Mouse (Mus musculus) frontal cortex, postnatal 25 days (tissue): ENCODE measurements around the gene Tmem208.
A peak's percentile ranks its signal among the peaks of the same experiment; 100 is the strongest.

Experiments used
- DNase-seq, 2 experiments: peaks; one replicate each; pipeline ENCODE4 v3.0.0; 2022; ENCODE audit warnings: low spot score in 2 of 2

The Tmem208 gene

DNA sequence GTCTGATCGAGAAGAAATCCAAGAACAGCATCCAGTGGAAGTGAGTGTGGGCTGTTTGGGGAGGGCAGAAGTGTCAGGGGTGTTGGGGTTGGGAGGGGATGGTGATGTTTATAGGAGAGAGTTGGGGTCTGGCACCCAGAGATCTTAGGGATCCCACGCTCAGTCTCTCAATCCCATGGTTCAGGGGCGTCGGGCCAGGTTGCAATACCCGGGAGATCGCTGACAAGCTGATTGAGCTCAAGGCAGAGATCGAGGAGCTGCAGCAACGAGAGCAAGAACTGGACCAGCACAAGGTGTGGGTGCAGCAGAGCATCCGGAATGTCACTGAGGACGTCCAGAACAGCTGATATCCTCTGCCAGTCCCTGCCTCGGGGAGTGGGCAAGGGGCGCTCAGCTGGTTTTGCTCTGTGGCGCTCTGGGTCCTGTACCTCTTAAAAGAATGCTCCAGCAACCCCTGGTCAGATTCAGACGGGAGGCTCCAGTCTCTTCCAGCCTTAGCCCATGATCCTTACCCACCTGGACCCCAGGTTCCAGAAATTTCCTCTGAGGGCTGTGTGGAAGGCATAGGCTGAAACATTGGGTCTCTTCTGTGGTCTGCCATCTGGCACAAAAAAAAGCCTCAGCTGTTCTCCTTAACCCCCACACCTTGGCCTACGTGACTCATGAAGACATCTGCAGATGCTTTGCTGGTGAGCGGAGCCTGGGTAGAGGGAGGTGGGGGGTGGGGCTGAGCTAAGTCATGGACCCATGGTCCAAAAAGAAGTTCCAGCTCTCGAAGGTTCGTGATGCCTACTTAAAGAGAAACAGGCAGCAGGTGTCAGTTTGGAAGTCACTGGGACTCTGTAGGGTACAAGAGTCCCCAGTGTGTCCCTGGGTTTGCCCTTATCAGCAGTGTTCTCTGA lies 27.6 kb upstream of the Tmem208 start:
- no peak for DNase-seq

DNA sequence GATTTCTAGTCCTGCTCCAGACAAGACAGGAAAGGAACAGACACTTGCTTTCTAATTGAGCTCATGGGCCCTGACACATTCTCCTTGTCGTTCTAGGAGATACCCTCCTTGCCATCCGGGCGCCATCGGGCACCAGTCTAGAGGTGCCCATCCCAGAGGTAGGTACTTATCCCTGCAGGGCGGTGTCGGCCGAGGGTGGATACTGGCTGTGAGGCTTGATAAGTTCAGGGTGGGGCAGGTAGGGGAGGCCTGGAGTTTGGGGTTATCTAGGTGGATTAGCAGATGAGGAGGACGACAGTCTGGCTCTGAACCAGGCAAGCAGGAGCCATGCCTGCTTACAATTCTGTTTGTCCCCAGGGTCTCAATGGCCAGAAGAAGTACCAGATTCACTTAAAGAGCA lies 26.2 kb upstream of the Tmem208 start:
- DNase-seq: no peak

DNA sequence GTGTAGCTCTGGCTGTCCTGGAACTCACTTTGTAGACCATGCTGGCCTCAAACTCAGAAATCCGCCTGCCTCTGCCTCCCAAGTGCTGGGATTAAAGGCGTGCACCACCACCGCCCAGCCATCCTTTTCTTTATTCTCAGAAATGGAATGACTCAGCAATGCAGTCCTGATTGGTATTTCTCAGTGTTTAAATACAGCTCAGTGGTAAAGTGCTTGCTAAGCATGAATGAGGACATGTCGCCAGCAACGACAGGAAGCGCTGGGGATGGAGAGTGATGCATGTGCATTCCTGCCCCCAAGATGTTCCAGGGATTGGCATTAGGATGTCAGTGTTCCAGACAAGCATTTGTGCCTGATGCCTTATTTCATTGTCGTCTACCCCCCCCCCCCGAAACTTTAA lies 22.8 kb upstream of the Tmem208 start:
- DNase-seq: no peak

DNA sequence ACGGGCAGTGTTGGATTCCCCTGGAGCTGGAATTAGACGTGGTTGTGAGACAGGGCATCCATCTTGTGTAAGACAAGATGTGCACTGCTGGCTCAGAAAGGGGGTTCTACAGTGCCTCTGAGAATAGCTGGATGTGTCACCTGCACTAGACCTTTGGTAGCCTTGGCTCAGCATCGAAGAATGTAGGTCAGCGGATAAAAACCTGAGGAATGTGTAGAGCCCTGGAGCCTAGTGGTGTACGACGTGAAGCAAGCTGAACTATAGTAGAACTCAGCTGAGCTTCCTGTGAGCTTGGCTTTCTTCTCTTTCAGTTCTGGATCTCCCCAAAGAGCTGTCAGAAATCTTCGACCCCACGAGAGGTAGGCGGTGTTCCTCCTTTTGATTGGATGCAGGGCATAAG lies 22.3 kb upstream of the Tmem208 start:
- DNase-seq: no peak

DNA sequence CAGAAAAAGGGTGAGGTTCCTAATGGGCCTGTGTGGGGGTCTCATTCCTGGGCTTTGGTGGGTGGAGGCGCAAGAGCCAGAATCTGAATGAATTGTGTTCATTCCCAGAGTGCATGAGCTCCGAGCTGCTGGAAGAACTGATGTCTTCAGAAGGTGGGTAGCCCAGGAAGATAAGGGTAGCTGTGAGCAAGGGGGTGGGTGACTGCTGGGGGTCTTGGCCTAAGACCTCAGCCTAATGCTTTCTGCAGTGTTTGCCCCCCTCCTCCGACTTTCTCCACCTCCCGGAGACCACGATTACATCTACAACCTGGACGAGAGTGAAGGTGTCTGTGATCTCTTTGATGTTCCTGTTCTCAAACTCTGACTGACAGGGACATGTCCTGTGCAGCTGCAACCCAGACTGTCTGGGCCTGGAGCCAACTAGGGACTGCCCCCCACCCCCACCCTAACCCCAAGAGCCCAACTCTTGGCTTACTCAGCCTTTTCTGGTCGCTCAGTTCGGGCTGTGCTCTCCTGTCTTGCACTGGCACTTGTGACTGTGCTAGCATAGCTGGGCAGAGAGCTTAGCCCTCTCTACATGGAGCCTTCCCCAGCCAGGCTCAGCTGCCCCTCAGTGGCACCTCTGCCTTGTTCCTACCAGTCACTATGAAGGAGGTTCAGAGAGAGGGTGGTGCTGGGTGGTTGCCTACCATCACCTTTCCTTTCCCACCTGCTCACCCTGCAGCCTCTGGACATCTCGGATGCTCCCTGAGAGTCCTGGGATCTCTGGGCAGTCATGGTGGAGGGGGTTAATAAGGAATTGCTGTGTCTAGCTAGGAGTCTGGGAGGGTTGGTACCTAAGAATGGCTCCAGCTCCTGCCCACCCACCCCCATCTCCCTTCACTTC lies 21.6 kb upstream of the Tmem208 start:
- DNase-seq: no peak

DNA sequence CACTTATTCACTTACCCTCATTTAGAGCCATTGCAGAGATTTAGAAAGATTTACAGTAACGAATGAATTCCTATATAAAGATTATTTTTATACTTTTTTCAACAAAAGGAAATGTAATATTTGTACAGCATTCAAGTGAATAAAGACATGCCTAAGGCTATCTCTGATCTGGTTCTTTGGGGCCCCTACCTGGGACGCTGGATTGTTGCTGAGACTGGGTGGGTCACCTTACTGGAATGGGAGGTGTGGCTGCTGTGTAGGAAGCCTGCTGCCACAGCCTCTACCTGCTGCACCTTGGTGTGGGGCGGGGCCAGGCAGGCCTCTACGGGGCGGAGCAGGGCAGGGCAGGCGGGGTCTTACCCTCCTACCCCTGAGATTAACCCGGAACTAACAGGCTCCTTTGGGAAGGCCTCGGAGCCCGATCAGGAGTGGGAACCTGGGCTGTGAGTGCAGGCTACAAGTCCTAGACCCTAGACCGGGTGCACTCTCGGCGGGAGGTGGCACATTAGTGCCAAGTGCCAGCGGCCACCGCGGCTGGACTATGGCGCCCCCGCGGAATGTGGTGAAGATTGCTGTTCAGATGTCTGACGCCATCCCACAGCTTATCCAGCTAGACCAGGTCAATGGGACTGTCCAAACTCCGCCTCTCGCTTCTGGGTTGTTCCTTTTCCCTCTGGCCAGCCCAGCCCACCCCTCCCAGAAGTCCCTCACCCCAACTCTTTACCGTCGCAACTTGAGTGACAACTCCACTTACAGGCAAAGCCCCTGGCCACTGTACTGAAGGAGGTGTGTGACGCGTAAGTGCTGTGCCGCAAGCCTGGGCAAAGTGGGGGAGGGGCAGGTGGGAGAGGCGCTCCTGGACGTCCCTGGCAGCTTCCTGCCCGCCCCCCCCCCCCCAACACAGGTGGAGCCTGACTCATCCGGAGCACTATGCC lies 20.7 kb upstream of the Tmem208 start, which contains the start of gene Elmo3:
Gene Elmo3 (plus strand): TSS at position 391 of the 935 bp plus-strand sequence.
- peak in 1 of 2 experiments; percentile 35 for DNase-seq

DNA sequence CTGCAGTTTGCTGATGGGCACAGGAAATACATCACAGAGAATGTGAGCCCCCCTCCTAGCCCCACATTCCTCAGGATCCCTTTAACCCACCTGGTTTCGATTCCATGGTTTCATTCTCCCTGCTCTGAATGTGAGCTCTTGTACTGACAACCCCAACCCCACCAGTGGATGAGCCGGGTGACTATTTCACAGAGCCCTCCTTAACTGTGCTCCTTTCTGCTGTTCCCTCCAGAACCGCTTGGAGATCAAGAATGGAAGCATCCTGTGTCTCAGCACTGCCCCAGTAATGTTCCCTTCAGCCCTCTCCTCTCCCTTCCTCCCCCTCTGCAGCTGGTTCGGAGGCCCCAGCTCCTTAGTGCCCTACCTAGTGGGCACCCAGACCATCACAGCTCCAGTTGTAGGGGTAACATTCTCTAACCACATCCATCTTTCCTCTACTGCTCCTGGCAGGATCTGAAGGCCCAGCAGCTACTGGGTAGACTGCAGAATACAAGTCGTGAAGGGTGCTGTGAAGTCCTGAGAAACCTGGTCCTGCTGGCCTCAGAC lies 19.9 kb upstream of the Tmem208 start:
- no peak for DNase-seq

DNA sequence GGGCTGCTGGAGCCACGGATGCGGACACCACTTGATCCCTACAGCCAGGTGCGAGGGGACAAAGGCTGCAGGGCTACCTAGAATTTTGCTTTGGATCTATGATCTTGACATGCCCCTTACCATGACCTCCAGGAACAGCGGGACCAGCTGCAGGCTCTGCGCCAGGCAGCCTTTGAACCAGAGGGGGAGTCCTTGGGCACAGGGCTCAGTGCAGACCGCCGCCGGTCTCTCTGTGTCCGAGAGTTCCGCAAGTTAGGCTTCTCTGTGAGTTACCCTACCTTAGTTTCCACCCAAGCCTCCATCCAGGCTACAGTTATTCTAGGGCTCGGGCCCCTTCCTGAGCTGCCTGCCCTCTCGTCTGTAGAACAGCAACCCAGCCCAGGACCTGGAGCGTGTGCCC lies 18.5 kb upstream of the Tmem208 start:
- DNase-seq: no peak

DNA sequence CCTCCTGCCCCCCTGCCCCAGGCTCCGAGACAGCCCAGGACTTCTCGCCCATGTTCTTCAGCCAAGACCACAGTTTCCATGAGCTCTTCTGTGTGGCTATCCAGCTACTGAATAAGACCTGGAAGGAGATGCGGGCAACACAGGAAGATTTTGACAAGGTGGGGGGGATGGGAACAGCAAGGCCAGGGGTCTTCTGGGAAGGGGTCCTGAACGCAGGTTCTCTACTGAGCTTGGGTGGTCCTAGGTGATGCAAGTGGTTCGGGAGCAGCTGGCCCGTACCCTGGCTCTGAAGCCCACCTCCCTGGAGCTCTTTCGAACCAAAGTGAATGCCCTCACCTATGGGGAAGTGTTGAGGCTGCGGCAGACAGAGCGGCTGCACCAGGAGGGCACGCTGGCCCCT lies 17.7 kb upstream of the Tmem208 start:
- DNase-seq: no peak

DNA sequence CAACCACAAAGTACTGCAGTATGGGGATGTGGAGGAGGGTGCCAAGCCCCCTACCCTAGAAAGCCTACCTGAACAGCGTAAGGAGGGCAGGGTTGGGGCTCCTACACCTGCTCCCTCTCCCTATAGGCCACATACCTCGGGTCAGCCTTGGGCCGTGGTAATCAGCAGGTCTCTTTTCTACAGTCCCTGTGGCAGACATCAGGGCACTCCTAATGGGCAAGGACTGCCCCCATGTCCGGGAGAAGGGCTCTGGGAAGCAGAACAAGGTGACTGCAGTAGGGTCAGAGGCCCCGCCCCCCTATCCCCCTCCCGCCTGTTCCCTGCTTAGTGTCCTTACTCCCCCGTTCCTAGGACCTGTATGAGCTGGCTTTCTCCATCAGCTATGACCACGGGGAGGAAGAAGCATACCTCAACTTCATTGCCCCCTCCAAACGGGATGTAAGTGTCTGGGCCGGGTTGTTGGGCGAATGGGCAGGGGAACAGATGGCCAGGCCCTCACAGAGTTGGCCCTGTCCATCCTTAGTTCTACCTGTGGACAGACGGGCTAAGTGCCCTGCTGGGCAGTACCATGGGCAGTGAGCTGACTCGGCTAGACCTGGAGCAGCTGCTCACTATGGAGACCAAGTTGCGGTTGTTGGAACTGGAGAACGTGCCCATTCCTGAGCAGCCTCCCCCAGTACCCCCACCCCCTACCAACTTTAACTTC lies 16.9 kb upstream of the Tmem208 start:
- no peak for DNase-seq

DNA sequence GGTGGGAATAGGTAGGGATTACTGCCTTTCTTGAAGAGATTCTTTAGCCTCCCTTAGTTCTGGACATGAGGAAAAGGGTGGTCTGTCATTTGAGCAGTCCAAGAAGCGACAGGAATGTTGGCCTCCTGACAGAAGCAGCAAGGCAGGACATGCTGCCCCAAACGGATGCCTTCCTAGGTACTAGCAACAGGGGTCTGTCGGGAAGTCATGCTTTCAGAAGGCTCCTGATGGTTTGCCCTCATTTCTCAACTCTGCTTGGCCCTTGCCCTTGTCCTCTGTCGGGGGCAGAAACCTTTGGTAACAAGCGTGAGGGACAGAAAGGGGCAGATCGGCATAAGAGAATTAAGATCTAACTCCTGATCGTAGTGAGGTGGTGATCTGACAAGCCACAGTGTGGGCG lies 16.0 kb upstream of the Tmem208 start:
- no peak for DNase-seq

DNA sequence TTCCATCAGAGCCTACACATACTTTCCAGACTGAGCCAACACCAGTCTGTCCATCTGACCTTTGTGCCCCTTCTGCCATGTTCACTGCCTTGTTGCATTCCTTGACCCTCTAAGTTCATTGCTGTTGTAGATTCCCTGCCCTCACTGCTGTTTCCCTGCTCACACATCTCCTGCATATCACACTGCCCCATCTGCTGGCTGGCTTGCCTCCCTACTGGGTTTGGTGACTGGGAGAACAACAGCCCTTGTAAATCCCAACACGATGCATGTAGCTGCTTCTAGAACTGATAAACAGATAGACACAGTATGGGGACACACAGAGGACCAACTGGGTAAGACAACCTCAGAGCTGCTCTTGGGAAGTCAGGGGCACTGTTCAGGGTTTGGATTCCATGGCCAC lies 14.4 kb upstream of the Tmem208 start:
- DNase-seq: no peak

DNA sequence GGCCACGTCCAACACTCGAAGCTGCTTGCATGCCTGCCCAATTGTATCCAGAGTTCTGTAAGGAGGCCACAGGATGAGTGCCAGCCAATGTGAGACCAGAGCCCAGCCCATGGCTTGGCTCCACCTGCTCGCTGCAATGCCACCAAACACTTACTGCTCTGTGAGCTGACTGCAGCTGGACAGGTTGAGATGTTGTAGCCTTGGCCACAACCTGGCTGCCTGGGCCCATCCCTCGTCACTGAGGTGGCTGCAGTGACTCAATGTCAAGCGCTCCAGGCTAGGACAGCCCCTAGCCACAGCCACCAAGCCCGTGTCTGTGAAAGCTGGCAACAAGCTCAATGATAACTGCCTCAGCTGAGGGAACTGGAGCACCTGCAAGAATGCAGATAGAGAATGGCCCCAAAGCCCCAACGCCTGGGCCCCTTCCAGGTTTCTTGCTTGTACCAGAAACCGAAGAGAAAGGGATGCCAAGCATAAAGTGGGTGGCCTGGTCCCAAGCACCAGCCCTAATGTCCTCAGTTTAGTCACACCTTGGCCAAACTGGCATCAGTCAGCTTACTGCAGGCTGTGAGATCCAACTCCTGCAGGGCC lies 13.2 kb upstream of the Tmem208 start:
- no peak for DNase-seq

DNA sequence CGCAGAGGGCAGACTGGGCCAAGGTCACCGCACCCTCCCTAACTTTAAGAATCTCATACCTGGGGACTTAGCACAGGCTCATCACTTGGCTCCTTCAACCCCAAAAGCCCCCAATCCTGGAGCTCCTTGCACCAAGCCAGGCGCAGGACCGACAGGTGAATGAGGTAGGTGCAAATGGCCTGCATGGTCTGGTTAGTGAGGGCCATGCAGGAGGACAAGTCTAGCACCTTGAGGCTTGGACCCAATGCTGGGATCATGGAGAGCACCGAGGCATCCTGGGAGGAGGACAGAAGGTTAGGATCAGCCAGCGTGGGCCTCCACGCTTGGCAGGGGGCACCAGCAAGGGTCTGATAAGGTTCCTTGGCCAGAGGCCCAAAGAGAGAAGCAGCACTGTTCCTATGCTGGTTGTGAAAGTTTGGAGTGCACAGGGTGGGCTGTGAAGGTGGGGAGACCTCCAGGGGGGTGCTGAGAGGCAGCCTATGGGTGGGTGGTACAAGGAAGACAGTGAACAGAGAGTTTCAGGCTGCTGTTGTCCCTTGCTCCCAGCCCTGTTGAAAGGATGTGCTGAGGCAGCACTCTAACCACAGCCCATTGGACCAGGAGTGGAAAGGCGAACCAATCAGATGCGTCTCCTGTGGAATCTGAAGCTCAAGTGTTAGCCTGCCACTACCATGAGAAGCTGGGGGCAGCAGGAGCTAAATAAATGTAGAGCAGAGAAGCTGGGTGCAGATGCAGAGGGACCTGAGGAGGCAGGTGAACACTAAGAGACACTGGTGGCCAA lies 12.3 kb upstream of the Tmem208 start:
- no peak for DNase-seq

DNA sequence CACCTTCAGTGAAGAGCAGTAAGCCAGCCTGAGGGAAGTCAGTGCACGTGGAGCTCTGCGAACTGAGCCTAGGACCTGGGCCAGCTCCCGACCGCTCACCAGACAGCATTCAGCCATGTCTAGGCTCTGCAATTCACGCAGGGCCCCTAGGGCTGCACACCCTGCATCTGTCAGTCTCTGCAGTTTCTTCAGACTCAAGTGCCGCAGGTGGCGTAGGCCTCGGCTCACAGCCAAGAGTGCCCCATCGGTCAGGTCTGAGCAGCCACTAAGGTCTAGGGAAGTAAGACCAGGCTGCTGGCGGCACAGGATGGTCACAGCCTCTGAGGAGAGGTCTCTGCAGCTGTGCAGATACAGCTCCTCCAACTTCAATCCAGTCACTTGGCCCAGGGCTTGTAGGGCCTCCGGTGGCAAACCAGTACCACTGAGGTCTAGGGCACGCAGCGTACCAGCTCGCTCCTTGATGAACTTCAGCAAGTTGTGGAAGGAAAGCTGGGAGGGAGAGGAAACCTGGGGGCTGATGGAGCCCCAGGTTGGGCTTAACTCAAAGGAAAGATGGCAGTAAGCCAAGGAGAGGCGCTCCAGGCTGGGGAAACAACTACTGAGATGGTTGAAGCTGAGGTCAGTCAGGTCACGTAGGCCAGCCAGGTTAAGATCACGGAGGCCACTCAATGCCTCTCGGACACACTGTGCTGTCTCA lies 10.9 kb upstream of the Tmem208 start:
- DNase-seq: no peak

DNA sequence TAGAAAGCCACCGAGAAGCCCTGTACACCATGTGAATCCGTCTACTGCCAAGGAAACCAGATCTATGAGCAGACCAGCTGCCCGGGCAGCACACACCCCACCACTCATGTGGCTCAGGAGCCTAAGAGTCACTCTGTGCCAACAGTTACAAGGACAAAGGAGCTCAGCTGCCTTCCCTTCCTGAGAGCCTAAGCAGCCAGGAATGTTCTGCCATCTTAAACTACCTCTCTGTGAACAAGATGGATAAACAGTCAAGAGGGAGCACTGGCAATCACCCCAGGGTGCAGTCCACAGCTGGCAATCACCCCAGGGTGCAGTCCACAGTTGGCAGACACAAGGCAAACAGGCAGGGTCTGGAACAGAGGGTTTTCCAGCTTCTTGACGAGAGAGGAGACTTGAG lies 8.2 kb upstream of the Tmem208 start:
- no peak for DNase-seq

DNA sequence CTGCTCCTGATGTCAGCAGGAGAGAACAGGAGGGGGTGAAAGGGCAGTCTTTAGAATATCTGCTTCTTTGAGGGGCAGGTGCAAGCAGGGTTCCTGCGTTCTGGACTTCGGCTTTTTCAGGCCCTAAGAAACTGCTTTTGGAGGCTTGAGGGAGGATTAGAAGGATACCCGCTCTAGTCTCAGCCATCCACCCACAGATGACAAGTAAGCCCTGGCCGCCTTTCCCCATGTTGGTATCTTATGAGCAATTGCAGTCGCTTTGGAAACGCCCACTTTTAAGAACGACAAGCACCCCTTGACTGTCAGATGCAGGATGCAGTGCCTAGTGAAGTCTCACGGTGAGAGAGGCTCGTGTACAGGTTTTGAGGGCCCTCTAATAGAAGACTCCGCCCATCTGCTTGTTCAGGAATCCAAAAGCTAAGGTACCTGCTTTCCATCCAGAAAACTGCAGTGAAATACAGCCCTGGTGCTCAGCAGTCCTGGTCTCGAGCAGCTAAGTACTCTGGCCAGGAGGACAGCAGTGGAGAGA lies 7.4 kb upstream of the Tmem208 start:
- DNase-seq: no peak

DNA sequence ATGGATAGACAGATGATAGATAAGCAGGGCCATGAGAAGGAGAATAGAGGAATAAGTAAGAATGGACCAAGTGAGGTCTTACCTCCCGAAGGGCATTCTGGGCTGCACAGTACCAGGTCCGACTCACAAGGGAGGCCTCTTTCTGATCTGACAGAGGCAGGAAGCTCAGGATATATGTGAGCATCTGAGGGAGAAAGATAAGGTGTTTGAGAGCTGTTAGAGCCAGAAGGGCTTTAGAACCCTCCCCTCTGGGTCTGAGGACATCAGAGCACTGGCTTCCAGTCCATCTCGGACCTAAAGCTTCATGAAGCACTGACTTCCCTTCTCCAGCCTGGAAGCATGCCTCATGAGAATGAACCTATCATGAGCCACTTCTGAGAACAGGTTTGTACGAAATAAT lies 3.0 kb upstream of the Tmem208 start:
- DNase-seq: no peak

DNA sequence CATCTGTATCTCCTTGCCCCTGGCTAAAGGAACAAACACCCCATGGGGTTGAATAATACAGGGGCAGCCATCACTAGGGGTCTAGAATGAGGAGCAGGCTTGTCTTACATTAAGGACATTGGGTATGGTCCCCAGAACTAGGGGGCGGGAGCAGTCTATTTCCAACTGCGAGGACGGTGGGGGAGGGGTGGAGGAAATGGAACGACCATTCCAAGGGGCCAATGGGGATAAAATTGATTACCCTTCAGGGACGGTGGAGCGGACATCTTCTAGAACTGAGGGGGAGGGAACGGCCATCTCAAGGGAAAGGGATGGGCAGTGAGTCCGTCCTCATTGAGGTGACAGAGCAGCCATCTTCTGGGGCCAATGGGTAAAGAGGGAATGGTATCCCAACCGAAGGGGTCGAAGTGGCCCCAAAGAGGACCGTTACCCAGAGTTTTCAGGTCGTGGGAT lies 487 bp upstream of the Tmem208 start:
- DNase-seq: no peak
